Mouse (Mus musculus) forebrain, embryonic 12.5 days (tissue): ENCODE data around the gene Ift27. TPM values are rescaled to one million over a fixed set of nuclear protein-coding genes. Genes with fewer than 3 reads are reported as not detected.

Source experiments
- ATAC-seq: fragments of 200-750 bp; cut with Nextera tagmentation; 2 replicates; pipeline ENCODE4 v1.8.0; 2017; ENCODE audit warnings: moderate TSS enrichment; ENCODE audit not compliant: low FRiP score
- H3K27ac ChIP-seq: fragments of 300-500 bp; sonication (generic); 2 replicates; pipeline ENCODE4 v1.5.1; 2016; ENCODE audit warnings: mild to moderate bottlenecking
- H3K27me3 ChIP-seq: fragments of 300-500 bp; sonication (generic); 2 replicates; pipeline ENCODE4 v1.6.1; 2016; ENCODE audit warnings: mild to moderate bottlenecking
- H3K36me3 ChIP-seq: fragments of 300-500 bp; sonication (generic); replicated peaks from 2 replicates; pipeline ENCODE4 v1.6.1; 2016; ENCODE audit warnings: mild to moderate bottlenecking
- H3K4me1 ChIP-seq: fragments of 300-500 bp; sonication (generic); 2 replicates; pipeline ENCODE4 v1.6.1; 2016
- H3K4me2 ChIP-seq: fragments of 300-500 bp; sonication (generic); 2 replicates; pipeline ENCODE4 v1.6.1; 2016; ENCODE audit warnings: mild to moderate bottlenecking, moderate library complexity
- H3K4me3 ChIP-seq: fragments of 300-500 bp; sonication (generic); replicated peaks from 2 replicates; pipeline ENCODE4 v1.5.1; 2016; ENCODE audit warnings: mild to moderate bottlenecking
- H3K9ac ChIP-seq: fragments of 300-500 bp; sonication (generic); 2 replicates; pipeline ENCODE4 v1.6.1; 2016; ENCODE audit warnings: mild to moderate bottlenecking
- H3K9me3 ChIP-seq: fragments of 300-500 bp; sonication (generic); 2 replicates; pipeline ENCODE4 v1.6.1; 2016
- WGBS: fragments of 180-500 bp; shearing (Covaris S2); methylation state at CpG from one replicate; pipeline ENCODE4 v1.1.7; 2016; 5-methylcytosine and 5-hydroxymethylcytosine counted together
- polyA plus RNA-seq: library from polyadenylated mRNA; unstranded; fragments of >200 nt; fragmentation: Nextera tagmentation; extraction: Ambion mirVana; gene quantifications from 2 replicates; pipeline ENCODE4 v1.2.1, GENCODE M21; 2016

Gene Ift27
- 127 and 131 TPM in 2 replicates for polyA plus RNA-seq

- Histone ChIP-seq H3K4me2 (peak within 1 kb of the TSS; percentile 90), H3K36me3 (0 out of 2 replicates have a peak, but pooled peaks cover 6% of the 10 kb centered on the region), H3K9me3 (no peaks in the 10 kb centered on the region), H3K4me1 (peaks cover 40% of the 10 kb centered on the region), H3K27me3 (no peaks in the 10 kb centered on the region), H3K9ac (peak within 1 kb of the TSS; percentile 86), H3K27ac (peak within 1 kb of the TSS; percentile 69), H3K4me3 (peak within 1 kb of the TSS; percentile 72)
- under 1% methylated on average over 40 of the region's 40 CpGs for WGBS
- ATAC-seq: peak; percentile 97
Measured at GRCm38 (mm10) chr15:78173972-78174886, at the start of gene Ift27. Gene Ift27, minus strand, starts transcription at chr15:78174107.

DNA sequence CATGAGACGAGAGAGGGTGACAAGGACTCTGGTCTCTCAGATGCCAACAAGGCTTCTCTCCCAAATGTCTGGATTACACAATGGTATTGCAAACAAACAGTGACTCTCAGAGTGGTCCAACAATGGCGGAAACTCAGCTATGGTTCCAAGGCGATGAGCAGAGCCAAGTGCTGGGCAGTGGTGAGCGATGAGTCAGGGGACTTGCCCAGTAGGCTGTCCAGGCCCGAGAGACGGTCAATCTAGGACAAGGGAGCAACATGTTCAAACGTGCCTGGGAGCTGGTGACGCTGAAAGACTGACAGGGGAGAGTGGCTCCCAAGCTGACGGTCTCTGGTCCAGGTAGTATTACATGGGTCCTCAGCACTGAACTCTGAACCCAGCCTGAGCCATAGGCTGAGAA lies 41.4 kb upstream of the Ift27 start:
- ATAC-seq: no peak
- 87% methylated on average over 9 of the region's 9 CpGs for WGBS

GRCm38 (mm10) chr15:78211367-78211766 lies 37.5 kb upstream of the Ift27 start:
- 90% methylated on average over 8 of the region's 8 CpGs for WGBS
- no peaks in the 10 kb centered on the region for H3K4me1 ChIP-seq

More for the DNA sequence above, 41.4 kb upstream of the Ift27 start:
- Histone ChIP-seq H3K27ac (no peak overlapping the region), H3K27me3 (peaks cover 8% of the 10 kb centered on the region; the same call in 1 of the 2 replicates), H3K4me3 (no peak overlapping the region), H3K4me2 (no peak overlapping the region), H3K9me3 (no peaks in the 10 kb centered on the region), H3K9ac (no peak overlapping the region), H3K36me3 (no peaks in the 10 kb centered on the region), H3K4me1 (no peaks in the 10 kb centered on the region)

DNA sequence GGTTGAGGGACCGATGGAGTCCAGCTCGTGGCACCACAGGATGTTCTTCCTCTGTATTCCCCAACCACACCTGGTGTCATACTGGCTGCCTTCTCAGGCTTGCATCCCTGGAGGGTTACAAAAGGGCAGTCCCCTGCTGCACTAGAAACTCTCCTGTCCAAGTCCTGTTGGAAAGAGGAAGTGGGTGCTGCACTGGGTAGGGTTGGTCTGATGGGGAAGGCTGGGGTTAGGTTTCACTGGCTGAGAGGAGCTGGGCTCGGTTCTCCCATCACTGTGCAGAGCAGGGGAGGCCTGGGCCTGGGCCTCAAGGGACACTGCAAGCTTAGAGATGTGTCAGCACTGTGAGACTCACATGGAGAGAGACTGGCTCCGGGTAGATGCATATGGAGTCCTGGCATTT lies 36.3 kb upstream of the Ift27 start:
- Histone ChIP-seq H3K9me3 (no peaks in the 10 kb centered on the region), H3K27me3 (peaks cover 23% of the 10 kb centered on the region), H3K4me3 (no peak overlapping the region), H3K36me3 (no peaks in the 10 kb centered on the region), H3K4me2 (no peak overlapping the region), H3K4me1 (no peaks in the 10 kb centered on the region), H3K9ac (no peak overlapping the region), H3K27ac (no peak overlapping the region)
- WGBS: 84% methylated on average over 4 of the region's 4 CpGs
- ATAC-seq: no peak

More at GRCm38 (mm10) chr15:78211367-78211766, 37.5 kb upstream of the Ift27 start:
- Histone ChIP-seq H3K9ac (no peak overlapping the region), H3K9me3 (no peaks in the 10 kb centered on the region), H3K36me3 (no peaks in the 10 kb centered on the region), H3K27me3 (peaks cover 15% of the 10 kb centered on the region), H3K4me2 (no peak overlapping the region), H3K4me3 (no peak overlapping the region), H3K27ac (no peak overlapping the region)
- no peak for ATAC-seq

- Histone ChIP-seq H3K27ac (no peak within 1 kb of the TSS), H3K4me3 (no peak within 1 kb of the TSS), H3K9ac (no peak within 1 kb of the TSS), H3K9me3 (no peaks in the 10 kb centered on the region), H3K4me2 (no peak within 1 kb of the TSS), H3K36me3 (no peaks in the 10 kb centered on the region), H3K4me1 (peaks cover 10% of the 10 kb centered on the region), H3K27me3 (peaks cover 56% of the 10 kb centered on the region)
- WGBS: 96% methylated on average over 7 of the region's 7 CpGs
- ATAC-seq: no peak
Measured at GRCm38 (mm10) chr15:78206312-78206711, 32.4 kb upstream of the Ift27 start, which contains the start of gene Pvalb. Gene Pvalb, minus strand, starts transcription at chr15:78206400.

GRCm38 (mm10) chr15:78205192-78205591 lies 31.3 kb upstream of the Ift27 start:
- H3K9me3 ChIP-seq: no peaks in the 10 kb centered on the region
- H3K4me1 ChIP-seq: peaks cover 10% of the 10 kb centered on the region
- H3K9ac ChIP-seq: no peak overlapping the region
- ATAC-seq: no peak
- H3K27me3 ChIP-seq: peaks cover 59% of the 10 kb centered on the region
- no peak overlapping the region for H3K4me3 ChIP-seq
- H3K36me3 ChIP-seq: no peaks in the 10 kb centered on the region
- no peak overlapping the region for H3K27ac ChIP-seq
- H3K4me2 ChIP-seq: no peak overlapping the region
- 43% methylated on average over 3 of the region's 3 CpGs for WGBS

DNA sequence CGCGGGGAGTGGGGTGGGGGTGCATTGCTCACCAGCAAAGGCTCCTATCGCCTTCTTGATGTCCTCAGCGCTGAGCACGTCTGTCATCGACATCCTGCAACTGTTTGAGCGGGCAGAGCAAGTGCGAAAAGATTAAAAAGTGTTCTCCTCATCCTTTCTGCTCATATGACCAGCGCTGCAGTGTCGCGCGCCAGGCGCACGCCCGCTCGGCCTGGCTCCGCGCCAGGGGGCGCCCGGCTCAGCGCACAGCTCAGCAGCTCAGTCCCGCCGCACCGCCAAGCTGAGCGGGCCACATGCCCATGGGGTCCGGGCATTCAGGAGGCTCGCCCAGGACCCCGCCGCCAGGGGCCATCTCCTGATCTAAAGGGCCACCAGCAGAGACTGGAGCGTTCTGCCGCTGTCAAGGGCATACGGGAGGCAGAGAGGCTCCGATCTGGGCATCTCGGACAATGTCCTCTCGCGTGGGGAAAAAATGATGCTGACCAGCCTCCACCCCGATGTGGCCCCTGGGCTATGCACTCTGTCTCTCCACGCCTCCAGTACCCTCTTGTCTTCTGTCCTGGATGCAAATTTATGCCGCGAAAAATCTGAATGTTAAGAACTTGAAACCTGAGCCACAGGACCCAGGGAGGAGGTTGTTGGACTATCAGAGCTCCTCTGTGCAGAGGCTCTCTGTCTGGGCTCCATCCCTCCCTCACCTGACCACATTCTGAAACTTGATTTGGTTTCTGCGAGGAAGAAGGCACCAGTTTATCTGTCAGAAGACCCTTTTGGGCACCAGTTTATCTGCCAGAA lies 30.3 kb upstream of the Ift27 start:
- no peaks in the 10 kb centered on the region for H3K9me3 ChIP-seq
- H3K4me3 ChIP-seq: peak overlapping the region; percentile 30
- H3K4me2 ChIP-seq: peak overlapping the region; percentile 57
- H3K9ac ChIP-seq: peak overlapping the region; percentile 46; the same call in 1 of the 2 replicates
- no peak overlapping the region for H3K27ac ChIP-seq
- H3K36me3 ChIP-seq: no peaks in the 10 kb centered on the region
- peak; percentile 78 for ATAC-seq
- peaks cover 10% of the 10 kb centered on the region for H3K4me1 ChIP-seq
- peaks cover 63% of the 10 kb centered on the region for H3K27me3 ChIP-seq
- 1% methylated on average over 41 of the region's 41 CpGs for WGBS

DNA sequence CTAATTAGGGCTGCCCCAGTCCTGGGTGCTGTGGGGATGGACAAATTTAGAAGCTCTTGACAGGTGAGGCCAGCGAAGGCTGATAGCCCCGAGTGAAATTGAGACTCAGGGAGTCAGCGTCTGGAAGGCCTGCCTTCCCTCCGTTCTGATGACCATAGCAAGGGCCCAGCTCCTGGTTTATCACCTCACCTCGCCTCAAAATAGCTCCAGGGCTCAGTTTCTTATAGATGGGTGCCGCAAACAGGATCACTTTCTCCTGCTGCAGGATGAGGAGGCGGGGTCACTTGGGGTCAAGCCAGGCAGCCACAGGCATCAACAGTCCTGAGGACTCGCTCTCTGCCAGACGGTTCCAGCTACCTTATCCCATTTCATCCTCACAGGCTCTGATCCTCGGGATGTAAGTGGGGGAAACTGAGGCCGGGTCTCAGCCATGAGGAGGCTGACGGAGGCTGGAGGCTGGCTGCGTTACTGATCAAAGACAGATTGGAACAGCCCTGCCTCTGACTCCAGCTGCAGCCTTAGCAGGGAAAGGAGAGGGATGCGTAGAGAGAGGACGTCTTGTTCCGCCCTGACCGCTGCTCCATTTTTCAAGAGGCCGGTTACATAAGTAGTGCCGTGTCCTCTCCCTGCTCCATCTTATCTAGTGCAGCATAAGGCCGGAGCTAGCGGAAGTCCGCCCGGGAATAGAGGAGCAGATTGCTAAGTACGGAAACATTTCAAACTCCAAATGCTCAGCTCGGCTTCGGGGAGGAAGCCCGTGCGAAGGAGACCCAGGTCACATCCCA lies 21.4 kb upstream of the Ift27 start:
- H3K27ac ChIP-seq: no peak overlapping the region
- no peaks in the 10 kb centered on the region for H3K4me1 ChIP-seq
- H3K36me3 ChIP-seq: no peaks in the 10 kb centered on the region
- no peak for ATAC-seq
- no peaks in the 10 kb centered on the region for H3K9me3 ChIP-seq
- peaks cover 4% of the 10 kb centered on the region; the same call in 1 of the 2 replicates for H3K27me3 ChIP-seq
- 81% methylated on average over 28 of the region's 28 CpGs for WGBS
- H3K4me3 ChIP-seq: no peak overlapping the region
- no peak overlapping the region for H3K4me2 ChIP-seq
- H3K9ac ChIP-seq: no peak overlapping the region

- 81% methylated on average over 3 of the region's 3 CpGs for WGBS
- no peak for ATAC-seq
- H3K27ac ChIP-seq: no peak overlapping the region
- no peaks in the 10 kb centered on the region for H3K9me3 ChIP-seq
- H3K27me3 ChIP-seq: peaks cover under 1% of the 10 kb centered on the region; the same call in 1 of the 2 replicates
- no peak overlapping the region for H3K9ac ChIP-seq
- H3K4me2 ChIP-seq: no peak overlapping the region
- H3K4me1 ChIP-seq: no peaks in the 10 kb centered on the region
- no peaks in the 10 kb centered on the region for H3K36me3 ChIP-seq
- no peak overlapping the region for H3K4me3 ChIP-seq
Measured at GRCm38 (mm10) chr15:78194320-78194719, 20.4 kb upstream of the Ift27 start.

DNA sequence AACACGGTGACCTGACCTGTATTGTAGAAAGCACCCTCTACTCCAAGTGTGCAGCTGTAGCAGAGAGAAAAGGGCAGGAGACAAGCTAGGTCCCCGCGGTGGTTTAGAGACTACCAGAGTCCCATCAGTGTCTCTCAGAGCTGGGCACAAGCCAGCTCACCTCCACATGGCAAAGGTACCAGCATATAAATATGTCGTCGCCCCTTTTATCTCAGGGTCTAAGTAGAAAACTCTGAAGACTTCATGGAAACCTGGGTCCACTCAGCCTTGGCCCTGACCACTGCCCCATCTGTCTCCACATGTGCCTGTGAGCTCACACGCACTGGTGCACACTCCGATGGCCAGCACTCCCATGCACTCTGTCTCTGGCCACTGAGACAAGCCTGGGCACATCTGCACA lies 15.7 kb upstream of the Ift27 start:
- 94% methylated on average over 7 of the region's 7 CpGs for WGBS
- ATAC-seq: no peak
- H3K36me3 ChIP-seq: no peaks in the 10 kb centered on the region

DNA sequence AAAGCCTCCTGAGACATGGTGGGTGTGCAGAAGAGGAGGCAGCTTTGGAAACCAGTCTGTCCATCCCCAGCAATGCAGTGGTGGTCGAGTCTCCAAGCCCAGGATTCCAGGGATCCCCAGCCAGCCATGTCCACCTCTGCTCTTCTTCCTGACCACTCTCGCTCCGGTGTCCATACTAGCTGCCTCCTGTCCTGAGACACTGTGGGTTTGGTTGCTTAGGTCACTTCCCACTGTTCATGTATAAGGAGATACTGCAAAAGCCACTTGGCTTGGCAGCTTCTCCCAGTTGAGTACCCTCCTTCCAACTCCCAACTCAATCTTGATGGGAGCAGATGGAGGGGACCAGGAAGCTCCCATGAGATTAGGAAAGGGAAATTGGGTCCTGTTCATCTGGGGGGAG lies 14.6 kb upstream of the Ift27 start:
- H3K36me3 ChIP-seq: no peaks in the 10 kb centered on the region

More for the DNA sequence above, 15.7 kb upstream of the Ift27 start:
- Histone ChIP-seq H3K27me3 (0 out of 2 replicates have a peak, but pooled peaks cover 7% of the 10 kb centered on the region), H3K4me2 (no peak overlapping the region), H3K9me3 (no peaks in the 10 kb centered on the region), H3K27ac (no peak overlapping the region), H3K4me3 (no peak overlapping the region), H3K4me1 (peaks cover 6% of the 10 kb centered on the region; the same call in 1 of the 2 replicates), H3K9ac (no peak overlapping the region)

More for the DNA sequence above, 14.6 kb upstream of the Ift27 start:
- no peak overlapping the region for H3K4me3 ChIP-seq
- H3K9me3 ChIP-seq: no peaks in the 10 kb centered on the region
- WGBS: 93% methylated on average over 3 of the region's 3 CpGs
- peaks cover 7% of the 10 kb centered on the region; the same call in 1 of the 2 replicates for H3K27me3 ChIP-seq
- H3K27ac ChIP-seq: no peak overlapping the region
- H3K4me2 ChIP-seq: no peak overlapping the region
- no peak for ATAC-seq
- no peak overlapping the region for H3K9ac ChIP-seq
- H3K4me1 ChIP-seq: peaks cover 12% of the 10 kb centered on the region
